Mouse (Mus musculus): ENCODE data around the gene Slc16a5.

The Slc16a5 gene

GRCm38 (mm10) chr11:115462243-115462891 lies at the start of gene Slc16a5:
Gene Slc16a5, plus strand, starts transcription at chr11:115462474.
- DNase-seq (ENCODE audit: low read depth, low spot score): no peak

GRCm38 (mm10) chr11:115419531-115420237 lies 42.6 kb upstream of the Slc16a5 start, which contains the start of the genes Atp5h and Kctd2:
Gene Atp5h, minus strand, starts transcription at chr11:115419962.
Gene Kctd2, plus strand, starts transcription at chr11:115420128.
- peak; percentile 96 for DNase-seq (ENCODE audit: low read depth, low spot score)

GRCm38 (mm10) chr11:115420336-115421190 lies 41.7 kb upstream of the Slc16a5 start:
- no peak for DNase-seq (ENCODE audit: low read depth, low spot score)

- DNase-seq (ENCODE audit: low read depth, low spot score): no peak
Observed at GRCm38 (mm10) chr11:115421328-115421727, 40.9 kb upstream of the Slc16a5 start.

- DNase-seq (ENCODE audit: low read depth, low spot score): no peak
Observed at GRCm38 (mm10) chr11:115421972-115422371, 40.3 kb upstream of the Slc16a5 start.

- no peak for DNase-seq (ENCODE audit: low read depth, low spot score)
Observed at GRCm38 (mm10) chr11:115423091-115423490, 39.2 kb upstream of the Slc16a5 start.

GRCm38 (mm10) chr11:115424666-115425065 lies 37.6 kb upstream of the Slc16a5 start:
- no peak for DNase-seq (ENCODE audit: low read depth, low spot score)

GRCm38 (mm10) chr11:115425671-115426070 lies 36.6 kb upstream of the Slc16a5 start:
- DNase-seq (ENCODE audit: low read depth, low spot score): no peak

GRCm38 (mm10) chr11:115427482-115428331 lies 34.6 kb upstream of the Slc16a5 start:
- peak; percentile 65 for DNase-seq (ENCODE audit: low read depth, low spot score)

GRCm38 (mm10) chr11:115429307-115429706 lies 33.0 kb upstream of the Slc16a5 start:
- no peak for DNase-seq (ENCODE audit: low read depth, low spot score)

- no peak for DNase-seq (ENCODE audit: low read depth, low spot score)
Observed at GRCm38 (mm10) chr11:115430561-115430960, 31.7 kb upstream of the Slc16a5 start.

- DNase-seq (ENCODE audit: low read depth, low spot score): no peak
Observed at GRCm38 (mm10) chr11:115432814-115433213, 29.5 kb upstream of the Slc16a5 start.

GRCm38 (mm10) chr11:115433342-115433741 lies 28.9 kb upstream of the Slc16a5 start:
- no peak for DNase-seq (ENCODE audit: low read depth, low spot score)

- DNase-seq (ENCODE audit: low read depth, low spot score): no peak
Observed at GRCm38 (mm10) chr11:115435596-115436337, 26.5 kb upstream of the Slc16a5 start.

- DNase-seq (ENCODE audit: low read depth, low spot score): no peak
Observed at GRCm38 (mm10) chr11:115437571-115438122, 24.6 kb upstream of the Slc16a5 start.

- no peak for DNase-seq (ENCODE audit: low read depth, low spot score)
Observed at GRCm38 (mm10) chr11:115439326-115439725, 22.9 kb upstream of the Slc16a5 start.

- DNase-seq (ENCODE audit: low read depth, low spot score): no peak
Observed at GRCm38 (mm10) chr11:115439906-115440595, 22.2 kb upstream of the Slc16a5 start, which contains the start of gene Trim80. Gene Trim80, plus strand, starts transcription at chr11:115440545.

GRCm38 (mm10) chr11:115441417-115441816 lies 20.9 kb upstream of the Slc16a5 start:
- no peak for DNase-seq (ENCODE audit: low read depth, low spot score)

GRCm38 (mm10) chr11:115446906-115447305 lies 15.4 kb upstream of the Slc16a5 start:
- no peak for DNase-seq (ENCODE audit: low read depth, low spot score)
